Mouse (Mus musculus): ENCODE results near the gene Ifit1. TPM values are rescaled to one million over a fixed set of nuclear protein-coding genes. Genes with fewer than 3 reads are reported as not detected.
"Not testable (repeated sequence)": the region's sequence is repeated elsewhere in the genome, so short reads cannot be mapped to it uniquely, and the experiment has no call there.

Ifit1 gene
- 1 to 10 TPM; 1.3 to 1.5 TPM for total RNA-seq (2021)
- polyA plus RNA-seq (2012; rRNA removed): 2.4 and 4.9 TPM in 2 replicates
- long read RNA-seq, partial matches to known transcripts: 0 of 1 reads
- long read RNA-seq, other reads (novel, unspliced or antisense): 0 of 1 reads

GRCm38 (mm10) chr19:34640623-34641022 is at the start of gene Ifit1, which contains the start of gene Ifit1bl2:
Gene Ifit1 (plus strand): TSS chr19:34640871.
Gene Ifit1bl2 (minus strand): TSS chr19:34640743.
- no peaks in the 10 kb centered on the region for H3K27me3 ChIP-seq (ENCODE audit: control insufficient read depth, insufficient read depth, low read length)
- peaks cover 6% of the 10 kb centered on the region for H3K4me1 ChIP-seq (ENCODE audit: control insufficient read depth, insufficient read depth, low read length)
- peaks cover 1% of the 10 kb centered on the region; the same call in 1 of the 2 replicates for H3K79me2 ChIP-seq (replicated peaks; ENCODE audit: control insufficient read depth, insufficient read depth, low read length)
- peak within 1 kb of the TSS; percentile 77 for H3K9ac ChIP-seq (ENCODE audit: low read depth, low read length)
- H3K36me3 ChIP-seq (ENCODE audit: control insufficient read depth, insufficient read depth, low read length): peaks cover 14% of the 10 kb centered on the region
- TF ChIP-seq CTCF (IDR thresholded peaks at IDR 0.05): 0 out of 2 replicates have a peak, but pooled peaks have one; percentile 19
- 0 out of 2 replicates have a peak, but pooled peaks have one; percentile 23 for TF ChIP-seq EP300 (IDR thresholded peaks at IDR 0.05; ENCODE audit: insufficient read depth, low read depth, low read length)
- peak; percentile 73 for TF ChIP-seq POLR2A (IDR thresholded peaks at IDR 0.05; ENCODE audit: insufficient read depth, low read depth, low read length)
- peak within 1 kb of the TSS; percentile 60 for H3K27ac ChIP-seq
- H3K4me3 ChIP-seq: peak within 1 kb of the TSS; percentile 45
- WGBS: 11% methylated on average over 4 of the region's 4 CpGs
- peak; percentile 30 to 37 for DNase-seq
- intact Hi-C loops (cut with DNase I): no loop called here

GRCm38 (mm10) chr19:34593456-34593855 is 47.2 kb upstream of the Ifit1 start:
- 92% methylated on average over 2 of the region's 2 CpGs for WGBS
- TF ChIP-seq EP300 (IDR thresholded peaks at IDR 0.05; ENCODE audit: insufficient read depth, low read depth, low read length) (no peak), CTCF (IDR thresholded peaks at IDR 0.05) (no peak), POLR2A (IDR thresholded peaks at IDR 0.05; ENCODE audit: insufficient read depth, low read depth, low read length) (no peak)

GRCm38 (mm10) chr19:34594523-34594922 is 46.1 kb upstream of the Ifit1 start:
- H3K79me2 ChIP-seq (replicated peaks; ENCODE audit: control insufficient read depth, insufficient read depth, low read length); intact Hi-C loops (cut with DNase I); H3K4me1 ChIP-seq (ENCODE audit: control insufficient read depth, insufficient read depth, low read length); DNase-seq; H3K9ac ChIP-seq (ENCODE audit: low read depth, low read length); H3K4me3 ChIP-seq; H3K27ac ChIP-seq; H3K27me3 ChIP-seq (ENCODE audit: control insufficient read depth, insufficient read depth, low read length); H3K36me3 ChIP-seq (ENCODE audit: control insufficient read depth, insufficient read depth, low read length): not testable (repeated sequence)
- 87% methylated on average over 3 of the region's 3 CpGs for WGBS

More at GRCm38 (mm10) chr19:34593456-34593855, 47.2 kb upstream of the Ifit1 start:
- Histone ChIP-seq H3K27ac (no peak overlapping the region), H3K27me3 (ENCODE audit: control insufficient read depth, insufficient read depth, low read length) (no peaks in the 10 kb centered on the region; the same call in 1 of the 2 replicates), H3K9ac (ENCODE audit: low read depth, low read length) (no peak overlapping the region), H3K36me3 (ENCODE audit: control insufficient read depth, insufficient read depth, low read length) (peaks cover 2% of the 10 kb centered on the region), H3K4me1 (ENCODE audit: control insufficient read depth, insufficient read depth, low read length) (peaks cover 2% of the 10 kb centered on the region), H3K4me3 (no peak overlapping the region), H3K79me2 (replicated peaks; ENCODE audit: control insufficient read depth, insufficient read depth, low read length) (no peaks in the 10 kb centered on the region)
- intact Hi-C loops (cut with DNase I): no loop called here
- no peak for DNase-seq

DNA sequence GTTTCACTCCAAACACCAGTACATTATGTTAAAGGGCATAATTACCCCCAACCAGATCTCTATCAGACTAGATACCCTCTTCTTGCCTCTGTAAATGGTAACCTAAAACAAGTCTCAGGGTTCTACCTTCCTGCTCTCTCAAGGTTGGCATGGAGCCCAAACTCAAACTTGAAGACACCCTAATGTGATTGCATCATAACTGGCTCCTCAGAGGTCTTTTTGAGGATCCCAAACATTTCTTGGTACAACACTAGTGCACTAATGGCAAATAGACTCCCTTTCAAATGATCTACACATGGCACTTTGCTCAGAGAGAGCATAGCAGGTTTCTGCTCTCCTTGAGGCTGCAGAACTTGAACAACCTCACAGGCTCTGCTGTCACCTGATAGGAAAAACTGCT is 43.9 kb upstream of the Ifit1 start:
- H3K27me3 ChIP-seq (ENCODE audit: control insufficient read depth, insufficient read depth, low read length): no peaks in the 10 kb centered on the region; the same call in 1 of the 2 replicates
- H3K79me2 ChIP-seq (replicated peaks; ENCODE audit: control insufficient read depth, insufficient read depth, low read length): no peaks in the 10 kb centered on the region
- intact Hi-C loops (cut with DNase I): no loop called here
- H3K4me3 ChIP-seq: no peak overlapping the region
- no peaks in the 10 kb centered on the region for H3K36me3 ChIP-seq (ENCODE audit: control insufficient read depth, insufficient read depth, low read length)
- TF ChIP-seq CTCF (IDR thresholded peaks at IDR 0.05) (no peak), POLR2A (IDR thresholded peaks at IDR 0.05; ENCODE audit: insufficient read depth, low read depth, low read length) (no peak), EP300 (IDR thresholded peaks at IDR 0.05; ENCODE audit: insufficient read depth, low read depth, low read length) (no peak)
- peaks cover 2% of the 10 kb centered on the region for H3K4me1 ChIP-seq (ENCODE audit: control insufficient read depth, insufficient read depth, low read length)
- no peak for DNase-seq
- H3K27ac ChIP-seq: no peak overlapping the region
- H3K9ac ChIP-seq (ENCODE audit: low read depth, low read length): no peak overlapping the region

DNA sequence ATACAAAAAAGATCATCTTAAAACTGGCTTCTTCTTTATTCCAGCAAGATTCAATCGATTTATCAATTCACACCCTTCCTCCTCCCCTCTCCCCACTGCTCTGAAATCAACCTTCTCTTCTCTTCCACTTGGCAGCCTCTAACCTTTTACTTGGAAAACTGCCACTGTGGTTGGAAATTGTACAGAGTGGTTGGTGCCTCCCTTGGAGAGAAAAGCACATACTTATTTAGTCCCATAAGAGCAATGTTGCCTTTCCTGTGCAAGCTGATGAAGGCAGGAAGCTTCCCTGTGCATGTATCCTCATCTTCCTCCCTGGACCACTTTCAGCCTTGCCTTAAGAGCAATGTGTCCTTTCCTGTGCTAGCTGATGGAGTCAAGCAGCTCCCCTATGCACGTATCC is 42.3 kb upstream of the Ifit1 start:
- Histone ChIP-seq H3K4me3 (no peak overlapping the region), H3K36me3 (ENCODE audit: control insufficient read depth, insufficient read depth, low read length) (no peaks in the 10 kb centered on the region), H3K27ac (no peak overlapping the region), H3K4me1 (ENCODE audit: control insufficient read depth, insufficient read depth, low read length) (peaks cover 4% of the 10 kb centered on the region), H3K9ac (ENCODE audit: low read depth, low read length) (no peak overlapping the region), H3K27me3 (ENCODE audit: control insufficient read depth, insufficient read depth, low read length) (no peaks in the 10 kb centered on the region; the same call in 1 of the 2 replicates), H3K79me2 (replicated peaks; ENCODE audit: control insufficient read depth, insufficient read depth, low read length) (no peaks in the 10 kb centered on the region)
- 32% methylated on average over 2 of the region's 2 CpGs for WGBS
- intact Hi-C loops (cut with DNase I): no loop called here
- peak; percentile 34 to 57 for DNase-seq
- TF ChIP-seq EP300 (IDR thresholded peaks at IDR 0.05; ENCODE audit: insufficient read depth, low read depth, low read length) (no peak), POLR2A (IDR thresholded peaks at IDR 0.05; ENCODE audit: insufficient read depth, low read depth, low read length) (no peak), CTCF (IDR thresholded peaks at IDR 0.05) (no peak)

- H3K9ac ChIP-seq (ENCODE audit: low read depth, low read length); DNase-seq; H3K79me2 ChIP-seq (replicated peaks; ENCODE audit: control insufficient read depth, insufficient read depth, low read length); intact Hi-C loops (cut with DNase I); H3K27ac ChIP-seq; H3K27me3 ChIP-seq (ENCODE audit: control insufficient read depth, insufficient read depth, low read length); H3K4me1 ChIP-seq (ENCODE audit: control insufficient read depth, insufficient read depth, low read length); H3K36me3 ChIP-seq (ENCODE audit: control insufficient read depth, insufficient read depth, low read length); H3K4me3 ChIP-seq: not testable (repeated sequence)
These were observed 41.4 kb upstream of the Ifit1 start for GRCm38 (mm10) chr19:34599250-34599649.

DNA sequence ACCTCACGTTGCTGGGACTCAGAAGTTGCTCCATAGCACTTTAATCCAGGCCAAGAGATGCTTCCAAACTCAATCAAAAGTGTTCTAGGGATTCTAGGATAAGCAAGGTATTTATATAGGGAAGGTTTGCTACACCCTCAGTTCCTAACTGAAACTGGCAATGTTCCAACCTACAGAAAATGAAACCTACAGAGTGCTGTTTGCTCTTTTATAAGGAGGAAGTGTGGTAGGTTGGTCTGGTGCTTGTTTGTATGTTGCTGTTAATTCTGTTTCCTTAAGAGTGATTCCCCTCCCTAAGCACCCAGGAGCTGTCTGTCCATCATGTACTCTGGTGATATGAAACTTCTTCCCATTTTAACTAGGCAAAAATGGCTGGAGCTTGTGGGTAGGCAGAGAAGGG is 38.8 kb upstream of the Ifit1 start, which contains the start of gene Ifit1bl1:
TSS of gene Ifit1bl1 (minus strand) at position 69 of the 400 bp plus-strand sequence.
- H3K27me3 ChIP-seq (ENCODE audit: control insufficient read depth, insufficient read depth, low read length); H3K79me2 ChIP-seq (replicated peaks; ENCODE audit: control insufficient read depth, insufficient read depth, low read length); H3K4me3 ChIP-seq; H3K27ac ChIP-seq; intact Hi-C loops (cut with DNase I); H3K9ac ChIP-seq (ENCODE audit: low read depth, low read length); H3K4me1 ChIP-seq (ENCODE audit: control insufficient read depth, insufficient read depth, low read length); H3K36me3 ChIP-seq (ENCODE audit: control insufficient read depth, insufficient read depth, low read length); DNase-seq: not testable (repeated sequence)
- 75% methylated on average over 1 of the region's 1 CpGs for whole genome bisulfite sequencing

Measured in heart, adult 2 months (tissue).